Mouse (Mus musculus): Measurements from ENCODE around the gene Syn3. TPM values are rescaled to one million over a fixed set of nuclear protein-coding genes. Genes with fewer than 3 reads are reported as not detected.

The Syn3 gene
- polyA plus RNA-seq, 1 experiment, result 7.5 TPM

GRCm38 (mm10) chr10:86216836-86217235, 281.9 kb downstream of the Syn3 start:
- Histone ChIP-seq H3K4me1 (ENCODE audit: control insufficient read depth, insufficient read depth, low read length) (no peaks in the 10 kb centered on the region), H3K27ac (ENCODE audit: insufficient read depth, low read length) (no peak overlapping the region), H3K4me3 (ENCODE audit: insufficient read depth, low read length) (no peak overlapping the region)
- TF ChIP-seq CTCF (IDR thresholded peaks at IDR 0.05; ENCODE audit: extremely low read depth, insufficient read depth, low read length) (no peak), POLR2A (IDR thresholded peaks at IDR 0.05; ENCODE audit: extremely low read depth, insufficient read depth, low read length) (no peak)

GRCm38 (mm10) chr10:86212062-86212461, 286.6 kb downstream of the Syn3 start:
- TF ChIP-seq POLR2A (IDR thresholded peaks at IDR 0.05; ENCODE audit: extremely low read depth, insufficient read depth, low read length) (no peak), CTCF (IDR thresholded peaks at IDR 0.05; ENCODE audit: extremely low read depth, insufficient read depth, low read length) (no peak)
- H3K27ac ChIP-seq (ENCODE audit: insufficient read depth, low read length), result no peak overlapping the region
- H3K4me3 ChIP-seq (ENCODE audit: insufficient read depth, low read length), result no peak overlapping the region
- no peaks in the 10 kb centered on the region for H3K4me1 ChIP-seq (ENCODE audit: control insufficient read depth, insufficient read depth, low read length)

- H3K4me3 ChIP-seq (ENCODE audit: insufficient read depth, low read length), result no peak overlapping the region
- no peaks in the 10 kb centered on the region for H3K4me1 ChIP-seq (ENCODE audit: control insufficient read depth, insufficient read depth, low read length)
- no peak overlapping the region for H3K27ac ChIP-seq (ENCODE audit: insufficient read depth, low read length)
- TF ChIP-seq CTCF (IDR thresholded peaks at IDR 0.05; ENCODE audit: extremely low read depth, insufficient read depth, low read length), result no peak
- TF ChIP-seq POLR2A (IDR thresholded peaks at IDR 0.05; ENCODE audit: extremely low read depth, insufficient read depth, low read length), result no peak
Observed at GRCm38 (mm10) chr10:86203915-86204314, 294.8 kb downstream of the Syn3 start.

GRCm38 (mm10) chr10:86203175-86203574, 295.5 kb downstream of the Syn3 start:
- H3K4me3 ChIP-seq (ENCODE audit: insufficient read depth, low read length), result no peak overlapping the region
- H3K4me1 ChIP-seq (ENCODE audit: control insufficient read depth, insufficient read depth, low read length), result no peaks in the 10 kb centered on the region
- no peak overlapping the region for H3K27ac ChIP-seq (ENCODE audit: insufficient read depth, low read length)
- TF ChIP-seq CTCF (IDR thresholded peaks at IDR 0.05; ENCODE audit: extremely low read depth, insufficient read depth, low read length), result no peak
- TF ChIP-seq POLR2A (IDR thresholded peaks at IDR 0.05; ENCODE audit: extremely low read depth, insufficient read depth, low read length), result no peak

- no peak overlapping the region for H3K4me3 ChIP-seq (ENCODE audit: insufficient read depth, low read length)
- H3K4me1 ChIP-seq (ENCODE audit: control insufficient read depth, insufficient read depth, low read length), result no peaks in the 10 kb centered on the region
- H3K27ac ChIP-seq (ENCODE audit: insufficient read depth, low read length), result no peak overlapping the region
- no peak for TF ChIP-seq CTCF (IDR thresholded peaks at IDR 0.05; ENCODE audit: extremely low read depth, insufficient read depth, low read length)
- TF ChIP-seq POLR2A (IDR thresholded peaks at IDR 0.05; ENCODE audit: extremely low read depth, insufficient read depth, low read length), result no peak
Observed at GRCm38 (mm10) chr10:86201826-86202225, 296.9 kb downstream of the Syn3 start.

GRCm38 (mm10) chr10:86201006-86201405, 297.7 kb downstream of the Syn3 start:
- Histone ChIP-seq H3K4me1 (ENCODE audit: control insufficient read depth, insufficient read depth, low read length) (no peaks in the 10 kb centered on the region), H3K27ac (ENCODE audit: insufficient read depth, low read length) (no peak overlapping the region), H3K4me3 (ENCODE audit: insufficient read depth, low read length) (no peak overlapping the region)
- no peak for TF ChIP-seq CTCF (IDR thresholded peaks at IDR 0.05; ENCODE audit: extremely low read depth, insufficient read depth, low read length)
- no peak for TF ChIP-seq POLR2A (IDR thresholded peaks at IDR 0.05; ENCODE audit: extremely low read depth, insufficient read depth, low read length)

GRCm38 (mm10) chr10:86196414-86197025, 302.2 kb downstream of the Syn3 start:
- Histone ChIP-seq H3K27ac (ENCODE audit: insufficient read depth, low read length) (no peak overlapping the region), H3K4me1 (ENCODE audit: control insufficient read depth, insufficient read depth, low read length) (no peaks in the 10 kb centered on the region), H3K4me3 (ENCODE audit: insufficient read depth, low read length) (no peak overlapping the region)
- no peak for TF ChIP-seq CTCF (IDR thresholded peaks at IDR 0.05; ENCODE audit: extremely low read depth, insufficient read depth, low read length)
- no peak for TF ChIP-seq POLR2A (IDR thresholded peaks at IDR 0.05; ENCODE audit: extremely low read depth, insufficient read depth, low read length)

GRCm38 (mm10) chr10:86194722-86195121, 304.0 kb downstream of the Syn3 start:
- Histone ChIP-seq H3K4me1 (ENCODE audit: control insufficient read depth, insufficient read depth, low read length) (no peaks in the 10 kb centered on the region), H3K4me3 (ENCODE audit: insufficient read depth, low read length) (no peak overlapping the region), H3K27ac (ENCODE audit: insufficient read depth, low read length) (no peak overlapping the region)
- TF ChIP-seq POLR2A (IDR thresholded peaks at IDR 0.05; ENCODE audit: extremely low read depth, insufficient read depth, low read length) (no peak), CTCF (IDR thresholded peaks at IDR 0.05; ENCODE audit: extremely low read depth, insufficient read depth, low read length) (no peak)

- H3K4me1 ChIP-seq (ENCODE audit: control insufficient read depth, insufficient read depth, low read length), result no peaks in the 10 kb centered on the region
- no peak for TF ChIP-seq POLR2A (IDR thresholded peaks at IDR 0.05; ENCODE audit: extremely low read depth, insufficient read depth, low read length)
- TF ChIP-seq CTCF (IDR thresholded peaks at IDR 0.05; ENCODE audit: extremely low read depth, insufficient read depth, low read length), result no peak
- no peak overlapping the region for H3K27ac ChIP-seq (ENCODE audit: insufficient read depth, low read length)
- H3K4me3 ChIP-seq (ENCODE audit: insufficient read depth, low read length), result no peak overlapping the region
Observed at GRCm38 (mm10) chr10:86193863-86194434, 304.7 kb downstream of the Syn3 start.

- H3K27ac ChIP-seq (ENCODE audit: insufficient read depth, low read length), result no peak overlapping the region
- no peak for TF ChIP-seq CTCF (IDR thresholded peaks at IDR 0.05; ENCODE audit: extremely low read depth, insufficient read depth, low read length)
- H3K4me1 ChIP-seq (ENCODE audit: control insufficient read depth, insufficient read depth, low read length), result 0 out of 2 replicates have a peak, but pooled peaks cover 2% of the 10 kb centered on the region
- no peak overlapping the region for H3K4me3 ChIP-seq (ENCODE audit: insufficient read depth, low read length)
Observed at GRCm38 (mm10) chr10:86188614-86189013, 310.1 kb downstream of the Syn3 start.

Measured in cortical plate, adult 2 months (tissue).